Mouse (Mus musculus) neural tube, embryonic 14.5 days (tissue): ENCODE measurements at regions not wholly inside any gene's neighbourhood (a gene's known extent, or its start where the extent isn't known, plus 50 kb on each side); places are given as distances from the start of the nearest gene placed in this dataset.

Source experiments
- ATAC-seq: fragments of 200-750 bp; cut with Nextera tagmentation; 2 replicates; pipeline ENCODE4 v1.8.0; 2017; ENCODE audit warnings: low read depth, mild to moderate bottlenecking, moderate TSS enrichment, moderate library complexity
- H3K27ac ChIP-seq: fragments of 300-500 bp; sonication (generic); 2 replicates; pipeline ENCODE4 v1.5.1; 2014; ENCODE audit warnings: low read depth, mild to moderate bottlenecking, control low read depth, low read length, moderate library complexity, mixed read lengths
- H3K27me3 ChIP-seq: fragments of 300-500 bp; sonication (generic); 2 replicates; pipeline ENCODE4 v1.6.1; 2014; ENCODE audit warnings: low read length; ENCODE audit not compliant: control insufficient read depth, insufficient read depth
- H3K36me3 ChIP-seq: fragments of 300-500 bp; sonication (generic); 2 replicates; pipeline ENCODE4 v1.6.1; 2014; ENCODE audit warnings: low read length, mixed read lengths; ENCODE audit not compliant: control insufficient read depth, insufficient read depth
- H3K4me1 ChIP-seq: fragments of 300-500 bp; sonication (generic); 2 replicates; pipeline ENCODE4 v1.6.1; 2014; ENCODE audit warnings: low read length; ENCODE audit not compliant: control insufficient read depth, insufficient read depth
- H3K4me2 ChIP-seq: fragments of 300-500 bp; sonication (generic); 2 replicates; pipeline ENCODE4 v1.6.1; 2014; ENCODE audit warnings: mild to moderate bottlenecking, low read depth, low read length, control low read depth
- H3K4me3 ChIP-seq: fragments of 300-500 bp; sonication (generic); 2 replicates; pipeline ENCODE4 v1.5.1; 2014; ENCODE audit warnings: low read depth, low read length, control low read depth, mixed read lengths
- H3K9ac ChIP-seq: fragments of 300-500 bp; sonication (generic); replicated peaks from 2 replicates; pipeline ENCODE4 v1.6.1; 2014; ENCODE audit warnings: low read depth, mild to moderate bottlenecking, control low read depth, low read length, mixed read lengths
- H3K9me3 ChIP-seq: fragments of 300-500 bp; sonication (generic); 2 replicates; pipeline ENCODE4 v1.6.1; 2016; ENCODE audit warnings: low read length; ENCODE audit not compliant: control insufficient read depth
- WGBS: fragments of 180-500 bp; shearing (Covaris S2); extraction: QIAGEN DNeasy Blood & Tissue Kit; methylation state at CpG from one replicate; pipeline ENCODE4 v1.1.7; 2014; 5-methylcytosine and 5-hydroxymethylcytosine counted together

DNA sequence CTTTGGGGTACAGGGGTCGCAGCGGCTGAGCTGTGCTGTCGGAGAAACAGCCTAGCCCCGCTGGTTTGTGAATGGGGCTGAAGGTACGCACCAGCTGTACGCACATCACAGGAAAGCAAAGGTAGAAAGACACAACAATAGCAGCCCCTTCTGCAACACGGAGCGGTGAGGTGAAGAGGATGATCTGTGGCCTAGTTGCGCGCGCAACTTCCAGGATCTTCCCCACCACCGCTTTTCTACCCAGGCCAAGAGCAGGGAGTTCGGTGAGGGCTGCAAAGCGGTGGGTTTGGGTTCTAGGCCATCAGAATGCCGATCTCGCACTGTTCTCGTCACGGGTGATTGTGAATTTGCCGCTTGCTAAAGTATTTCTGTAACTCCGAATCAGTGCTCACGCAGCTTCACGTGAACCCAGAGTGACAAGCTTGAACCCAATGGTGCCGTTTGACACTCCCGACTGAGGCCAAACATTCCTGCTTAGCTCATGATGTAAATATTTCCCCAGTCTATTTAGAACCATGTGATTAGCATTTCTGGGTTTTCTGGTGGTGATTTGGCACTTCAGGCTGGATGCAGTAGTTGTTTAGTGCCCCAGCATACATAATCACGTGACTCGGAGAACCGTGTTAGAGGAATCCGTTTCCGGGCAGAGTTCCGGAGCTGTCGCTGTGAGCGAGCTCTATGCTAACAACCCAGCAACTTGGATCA is 54.7 kb downstream of the Cryaa start:
- WGBS, result 95% methylated on average over 32 of the region's 32 CpGs
- Histone ChIP-seq H3K27ac (no peak overlapping the region), H3K4me1 (no peaks in the 10 kb centered on the region), H3K4me2 (no peak overlapping the region), H3K9me3 (no peaks in the 10 kb centered on the region), H3K4me3 (no peak overlapping the region), H3K27me3 (no peaks in the 10 kb centered on the region), H3K9ac (no peak overlapping the region), H3K36me3 (no peaks in the 10 kb centered on the region)
- ATAC-seq, result no peak

DNA sequence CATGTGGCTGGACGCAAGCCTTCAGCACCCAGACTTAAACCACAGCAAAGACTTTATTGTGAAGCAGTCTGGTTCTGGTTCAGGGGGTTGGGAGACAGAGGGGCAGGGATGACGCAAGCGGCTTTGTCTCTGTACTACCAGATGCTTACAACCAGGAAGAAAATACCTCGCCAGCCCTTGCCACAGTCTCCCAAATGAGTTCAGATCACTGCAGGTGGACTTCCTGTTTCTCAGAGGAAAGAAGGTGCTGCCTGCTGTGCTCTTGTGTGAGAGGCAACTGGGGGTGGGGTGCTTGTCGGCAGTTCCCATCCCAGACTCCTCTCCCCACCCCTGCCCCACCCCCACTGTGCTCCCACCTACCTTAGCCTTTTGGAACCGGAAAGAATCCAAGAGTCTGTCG is 56.9 kb downstream of the Cryaa start:
- ATAC-seq, result no peak

DNA sequence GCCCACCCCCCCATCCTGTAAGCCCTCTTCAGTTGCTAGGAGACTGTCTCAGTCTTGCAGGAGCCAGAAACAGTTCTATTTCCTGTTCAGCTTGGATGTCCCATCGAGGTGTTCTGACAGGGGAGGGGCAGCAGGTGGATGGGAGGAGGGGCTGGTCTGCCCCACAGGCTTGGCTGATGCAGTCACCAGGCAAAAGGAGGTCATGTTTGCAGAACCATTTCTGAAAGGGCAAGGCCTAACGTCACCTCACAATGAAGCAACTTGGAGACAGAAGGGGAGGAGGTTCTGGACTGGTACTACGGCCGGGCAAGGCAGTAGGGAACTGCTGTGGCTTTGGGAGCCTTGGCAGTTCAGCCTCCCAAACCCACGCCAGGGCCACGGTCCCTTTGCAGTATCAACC is 59.1 kb downstream of the Cryaa start:
- WGBS, result 89% methylated on average over 6 of the region's 6 CpGs
- no peak overlapping the region for H3K4me2 ChIP-seq
- no peak for ATAC-seq

More for the DNA sequence above, 56.9 kb downstream of the Cryaa start:
- Histone ChIP-seq H3K4me2 (no peak overlapping the region), H3K9me3 (no peaks in the 10 kb centered on the region), H3K36me3 (no peaks in the 10 kb centered on the region), H3K27ac (no peak overlapping the region), H3K9ac (no peak overlapping the region), H3K27me3 (no peaks in the 10 kb centered on the region), H3K4me1 (no peaks in the 10 kb centered on the region), H3K4me3 (no peak overlapping the region)
- WGBS, result 41% methylated on average over 7 of the region's 7 CpGs

DNA sequence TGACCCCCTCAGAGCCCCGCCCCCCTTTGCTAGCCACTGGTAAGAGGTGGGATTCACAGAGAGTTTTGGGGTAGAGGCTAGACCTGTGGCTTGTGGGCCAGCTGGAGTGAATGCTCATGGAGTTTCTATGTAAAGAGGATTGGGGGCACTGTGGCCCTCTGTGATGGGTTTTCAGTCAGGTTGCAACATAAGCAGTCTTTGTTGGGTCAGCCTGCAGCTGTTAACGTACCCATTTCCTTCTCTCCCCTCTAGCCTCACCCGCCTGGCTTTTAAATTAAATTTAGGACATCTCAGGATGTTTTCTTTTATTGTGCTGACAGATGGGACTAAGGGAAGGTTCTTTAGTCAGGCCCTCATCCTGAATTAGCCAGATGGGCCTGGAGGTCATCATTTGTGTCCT is 60.6 kb downstream of the Cryaa start:
- Histone ChIP-seq H3K27ac (no peak overlapping the region), H3K27me3 (no peaks in the 10 kb centered on the region), H3K9ac (no peak overlapping the region), H3K4me2 (no peak overlapping the region), H3K36me3 (no peaks in the 10 kb centered on the region), H3K4me1 (no peaks in the 10 kb centered on the region), H3K9me3 (no peaks in the 10 kb centered on the region), H3K4me3 (no peak overlapping the region)
- no peak for ATAC-seq
- 51% methylated on average over 3 of the region's 3 CpGs for WGBS

More for the DNA sequence above, 59.1 kb downstream of the Cryaa start:
- H3K9me3 ChIP-seq, result no peaks in the 10 kb centered on the region
- H3K27me3 ChIP-seq, result no peaks in the 10 kb centered on the region
- H3K9ac ChIP-seq, result no peak overlapping the region
- no peak overlapping the region for H3K27ac ChIP-seq
- H3K4me1 ChIP-seq, result no peaks in the 10 kb centered on the region
- H3K36me3 ChIP-seq, result no peaks in the 10 kb centered on the region
- no peak overlapping the region for H3K4me3 ChIP-seq

DNA sequence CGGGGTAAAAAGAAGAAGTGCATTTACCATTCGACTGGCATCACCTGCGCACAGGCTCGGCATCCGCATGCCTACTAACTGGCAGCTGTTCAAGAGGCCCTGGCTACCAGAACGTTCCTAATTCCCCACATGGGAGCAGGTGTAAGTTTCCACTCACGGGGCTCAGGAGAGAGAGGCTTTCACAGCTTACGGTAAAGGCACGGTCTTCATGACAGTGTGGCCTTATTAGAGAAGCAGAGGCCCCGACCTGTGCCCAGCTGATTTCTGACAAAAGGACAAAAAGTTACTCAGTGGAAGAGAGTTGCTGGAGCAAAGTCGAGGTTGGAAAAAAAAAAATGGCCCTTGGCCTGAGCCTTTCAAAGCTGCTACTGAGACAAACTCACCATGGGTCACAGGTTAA is 62.0 kb downstream of the Cryaa start:
- no peaks in the 10 kb centered on the region for H3K27me3 ChIP-seq
- H3K36me3 ChIP-seq, result no peaks in the 10 kb centered on the region
- no peak overlapping the region for H3K4me2 ChIP-seq
- no peak overlapping the region for H3K27ac ChIP-seq
- no peak for ATAC-seq
- no peaks in the 10 kb centered on the region for H3K4me1 ChIP-seq
- no peak overlapping the region for H3K4me3 ChIP-seq
- no peak overlapping the region for H3K9ac ChIP-seq
- 48% methylated on average over 11 of the region's 11 CpGs for WGBS
- H3K9me3 ChIP-seq, result no peaks in the 10 kb centered on the region

DNA sequence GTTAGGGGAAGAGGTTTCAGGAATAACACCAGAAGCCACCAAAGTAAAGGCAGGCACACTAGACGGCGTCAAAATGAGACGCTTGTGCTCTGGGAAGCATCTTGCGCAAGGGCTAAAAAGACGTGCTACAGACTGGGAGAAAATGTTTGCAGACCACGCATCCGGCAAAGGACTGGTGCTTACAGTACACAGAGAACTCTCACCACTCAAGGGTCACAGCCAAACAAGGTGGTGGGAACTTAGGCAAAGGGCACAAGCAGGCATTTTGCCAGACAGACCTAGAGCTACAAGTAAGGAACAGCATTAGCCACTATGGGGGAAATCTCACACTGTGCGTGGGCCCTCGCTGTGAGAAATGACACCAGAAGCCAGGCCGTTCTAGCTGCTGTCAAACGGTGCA is 62.5 kb downstream of the Cryaa start:
- Histone ChIP-seq H3K4me1 (no peaks in the 10 kb centered on the region), H3K4me2 (no peak overlapping the region), H3K9me3 (no peaks in the 10 kb centered on the region), H3K36me3 (no peaks in the 10 kb centered on the region), H3K27me3 (no peaks in the 10 kb centered on the region), H3K4me3 (no peak overlapping the region), H3K27ac (no peak overlapping the region), H3K9ac (no peak overlapping the region)
- no peak for ATAC-seq
- WGBS, result 82% methylated on average over 11 of the region's 11 CpGs

DNA sequence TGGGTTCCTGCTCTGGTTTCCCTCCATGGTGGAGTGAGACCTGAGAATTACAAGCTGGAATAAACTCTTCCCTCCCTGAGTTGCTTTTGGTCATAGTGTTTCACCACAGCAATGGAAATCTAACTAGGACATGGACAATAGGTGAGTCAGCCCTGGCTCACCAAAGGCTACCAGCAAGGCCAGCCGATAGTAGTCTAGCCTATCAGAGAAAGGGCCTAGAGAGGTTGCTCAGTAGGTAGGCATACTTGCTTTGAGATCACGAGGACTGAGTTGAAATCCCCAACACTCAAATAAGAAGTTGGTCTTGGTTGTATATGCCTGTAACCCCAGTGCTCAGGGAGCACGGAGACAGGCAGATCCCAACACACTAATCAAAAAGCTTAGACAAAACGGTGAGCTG is 66.0 kb downstream of the Cryaa start:
- no peak overlapping the region for H3K4me3 ChIP-seq
- H3K4me1 ChIP-seq, result no peaks in the 10 kb centered on the region
- H3K27me3 ChIP-seq, result no peaks in the 10 kb centered on the region
- H3K9ac ChIP-seq, result no peak overlapping the region
- H3K27ac ChIP-seq, result no peak overlapping the region
- no peaks in the 10 kb centered on the region for H3K36me3 ChIP-seq
- H3K4me2 ChIP-seq, result no peak overlapping the region
- WGBS, result 93% methylated on average over 4 of the region's 4 CpGs
- no peak for ATAC-seq
- no peaks in the 10 kb centered on the region for H3K9me3 ChIP-seq

DNA sequence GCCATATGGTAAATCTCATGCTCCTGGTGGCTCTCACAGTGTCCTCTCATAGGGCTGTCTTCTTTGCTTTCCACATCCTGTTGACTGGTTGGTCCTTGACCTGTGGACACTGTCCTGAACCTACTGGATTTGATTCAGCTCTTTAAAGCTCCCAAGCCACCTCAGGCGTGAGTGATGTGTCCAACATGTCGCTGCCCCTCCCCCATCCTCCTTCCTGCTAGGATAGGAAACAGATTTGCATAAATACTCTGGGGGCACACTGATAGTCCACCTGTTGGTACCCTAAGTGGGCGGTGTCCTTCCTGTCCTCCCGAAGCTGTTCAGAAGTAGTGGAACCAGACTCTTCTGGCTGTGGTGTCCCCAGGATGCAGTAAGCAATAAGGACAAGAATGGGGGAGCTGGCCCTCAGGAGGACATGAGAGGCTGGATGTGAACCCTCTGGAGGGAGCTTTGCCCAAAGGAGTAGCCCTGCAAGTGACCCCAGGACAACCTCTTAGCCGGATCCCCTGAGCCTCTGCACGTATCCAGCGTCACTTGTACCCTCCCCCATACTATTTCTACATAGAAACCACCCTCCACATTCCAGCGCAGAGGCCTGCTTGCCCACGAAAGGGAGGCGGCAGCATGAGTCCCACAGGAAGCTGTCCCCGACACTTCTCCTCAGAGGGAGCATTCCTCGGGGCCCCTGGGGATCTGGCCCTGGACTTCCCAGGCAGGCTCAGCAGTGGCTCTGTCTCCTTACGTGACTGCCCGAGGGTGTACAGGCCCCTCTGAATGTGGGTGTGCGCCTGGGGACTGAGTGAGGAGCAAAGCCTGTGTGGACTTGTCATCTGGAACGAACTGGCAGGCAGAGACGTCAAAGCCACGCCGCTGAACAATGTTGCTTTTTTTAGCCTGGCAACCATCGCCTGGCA is 68.8 kb downstream of the Cryaa start:
- ATAC-seq, result no peak
- no peaks in the 10 kb centered on the region for H3K9me3 ChIP-seq
- no peaks in the 10 kb centered on the region for H3K4me1 ChIP-seq
- no peak overlapping the region for H3K27ac ChIP-seq
- 55% methylated on average over 20 of the region's 20 CpGs for WGBS
- no peak overlapping the region for H3K4me2 ChIP-seq
- H3K9ac ChIP-seq, result no peak overlapping the region
- no peak overlapping the region for H3K4me3 ChIP-seq
- H3K36me3 ChIP-seq, result no peaks in the 10 kb centered on the region
- H3K27me3 ChIP-seq, result no peaks in the 10 kb centered on the region

DNA sequence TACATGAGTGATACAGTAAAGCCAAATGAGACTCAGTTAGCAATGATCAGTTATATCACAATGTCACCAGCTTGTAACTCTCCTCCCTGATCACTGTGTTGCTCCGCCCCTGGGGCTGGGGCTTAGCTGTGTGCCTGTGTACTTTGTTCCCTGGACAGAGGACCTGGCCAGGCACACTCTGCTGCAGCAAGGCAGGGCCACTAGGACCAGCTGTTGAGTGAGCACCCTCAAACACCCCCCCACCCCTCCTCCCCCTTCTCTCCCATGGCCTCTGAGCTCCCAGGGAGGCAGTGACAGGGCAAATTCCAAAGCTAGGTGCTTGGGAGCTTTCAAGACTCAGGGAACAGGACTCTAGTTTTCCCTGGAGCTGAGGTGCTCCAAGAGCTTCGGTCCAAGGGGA is 70.0 kb downstream of the Cryaa start:
- no peak overlapping the region for H3K4me2 ChIP-seq
- 91% methylated on average over 2 of the region's 2 CpGs for WGBS
- ATAC-seq, result no peak
- H3K27me3 ChIP-seq, result no peaks in the 10 kb centered on the region
- H3K36me3 ChIP-seq, result no peaks in the 10 kb centered on the region
- no peak overlapping the region for H3K4me3 ChIP-seq
- H3K4me1 ChIP-seq, result no peaks in the 10 kb centered on the region
- H3K27ac ChIP-seq, result no peak overlapping the region
- no peaks in the 10 kb centered on the region for H3K9me3 ChIP-seq
- no peak overlapping the region for H3K9ac ChIP-seq
